Mouse (Mus musculus) kidney, embryonic 14.5 days (tissue): ENCODE measurements at regions not wholly inside any gene's neighbourhood (a gene's known extent, or its start where the extent isn't known, plus 50 kb on each side); places are given as distances from the start of the nearest gene placed in this dataset. TPM values are rescaled to one million over a fixed set of nuclear protein-coding genes. Genes with fewer than 3 reads are reported as not detected.

ENCODE experiments used
- ATAC-seq: fragments of 200-750 bp; cut with Nextera tagmentation; 2 replicates; pipeline ENCODE4 v1.8.0; 2017; ENCODE audit warnings: moderate number of reproducible peaks, mild to moderate bottlenecking, moderate TSS enrichment, moderate library complexity; ENCODE audit not compliant: low FRiP score, low TSS enrichment
- H3K27ac ChIP-seq: fragments of 300-500 bp; sonication (generic); 2 replicates; pipeline ENCODE4 v1.5.1; 2014; ENCODE audit warnings: low read depth, mild to moderate bottlenecking, low read length, moderate library complexity, mixed read lengths
- H3K27me3 ChIP-seq: fragments of 300-500 bp; sonication (generic); 2 replicates; pipeline ENCODE4 v1.6.1; 2014; ENCODE audit warnings: mild to moderate bottlenecking, low read length; ENCODE audit not compliant: control insufficient read depth, insufficient read depth
- H3K36me3 ChIP-seq: fragments of 300-500 bp; sonication (generic); 2 replicates; pipeline ENCODE4 v1.6.1; 2014; ENCODE audit warnings: low read length, mixed read lengths; ENCODE audit not compliant: control insufficient read depth, insufficient read depth
- H3K4me1 ChIP-seq: fragments of 300-500 bp; sonication (generic); 2 replicates; pipeline ENCODE4 v1.6.1; 2014; ENCODE audit warnings: low read length, mixed read lengths; ENCODE audit not compliant: control insufficient read depth, insufficient read depth
- H3K4me2 ChIP-seq: fragments of 300-500 bp; sonication (generic); replicated peaks from 2 replicates; pipeline ENCODE4 v1.6.1; 2014; ENCODE audit warnings: low read depth, mild to moderate bottlenecking, low read length
- H3K4me3 ChIP-seq: fragments of 300-500 bp; sonication (generic); 2 replicates; pipeline ENCODE4 v1.5.1; 2014; ENCODE audit warnings: mild to moderate bottlenecking, low read length
- H3K9ac ChIP-seq: fragments of 300-500 bp; sonication (generic); 2 replicates; pipeline ENCODE4 v1.6.1; 2014; ENCODE audit warnings: low read depth, mild to moderate bottlenecking, low read length, moderate library complexity
- H3K9me3 ChIP-seq: fragments of 300-500 bp; sonication (generic); 2 replicates; pipeline ENCODE4 v1.6.1; 2016; ENCODE audit warnings: low read length; ENCODE audit not compliant: control insufficient read depth
- WGBS: fragments of 180-500 bp; shearing (Covaris S2); extraction: QIAGEN DNeasy Blood & Tissue Kit; methylation state at CpG from one replicate; pipeline ENCODE4 v1.1.7; 2014; 5-methylcytosine and 5-hydroxymethylcytosine counted together
- microRNA-seq: library from miRNA; unstranded; fragments of <30 nt; microRNA quantifications from one replicate; pipeline ENCODE4, GENCODE M21; 2016

- Histone ChIP-seq H3K4me1 (no peaks in the 10 kb centered on the region), H3K9ac (no peak overlapping the region), H3K4me2 (no peak overlapping the region), H3K36me3 (no peaks in the 10 kb centered on the region), H3K4me3 (no peak overlapping the region), H3K9me3 (no peaks in the 10 kb centered on the region), H3K27ac (no peak overlapping the region), H3K27me3 (no peaks in the 10 kb centered on the region)
- ATAC-seq = no peak
- WGBS = 70% methylated on average over 11 of the region's 11 CpGs
Measured at GRCm38 (mm10) chr4:24019178-24020104, 476.8 kb upstream of the Mms22l start.

Small RNAs in the stretch of these regions (microRNA-seq; reads per million reads assigned to microRNA genes)
- not detected for gene Gm25978
